Mouse (Mus musculus) testis, adult 2 months (tissue): ENCODE measurements around the gene Chl1.

Source experiments
- CTCF ChIP-seq: fragments of 200-500 bp; IDR thresholded peaks from 2 replicates; pipeline ENCODE4 v1.5.1; 2012; ENCODE audit warnings: low read depth, mild to moderate bottlenecking, inconsistent platforms, low read length, moderate library complexity; ENCODE audit not compliant: control insufficient read depth, insufficient read depth, insufficient replicate concordance
- POLR2A ChIP-seq: fragments of 200-500 bp; IDR thresholded peaks from 2 replicates; pipeline ENCODE4 v1.6.1; 2012; ENCODE audit warnings: low read depth, mild to moderate bottlenecking, inconsistent platforms, low read length, moderate library complexity; ENCODE audit not compliant: control insufficient read depth

DNA sequence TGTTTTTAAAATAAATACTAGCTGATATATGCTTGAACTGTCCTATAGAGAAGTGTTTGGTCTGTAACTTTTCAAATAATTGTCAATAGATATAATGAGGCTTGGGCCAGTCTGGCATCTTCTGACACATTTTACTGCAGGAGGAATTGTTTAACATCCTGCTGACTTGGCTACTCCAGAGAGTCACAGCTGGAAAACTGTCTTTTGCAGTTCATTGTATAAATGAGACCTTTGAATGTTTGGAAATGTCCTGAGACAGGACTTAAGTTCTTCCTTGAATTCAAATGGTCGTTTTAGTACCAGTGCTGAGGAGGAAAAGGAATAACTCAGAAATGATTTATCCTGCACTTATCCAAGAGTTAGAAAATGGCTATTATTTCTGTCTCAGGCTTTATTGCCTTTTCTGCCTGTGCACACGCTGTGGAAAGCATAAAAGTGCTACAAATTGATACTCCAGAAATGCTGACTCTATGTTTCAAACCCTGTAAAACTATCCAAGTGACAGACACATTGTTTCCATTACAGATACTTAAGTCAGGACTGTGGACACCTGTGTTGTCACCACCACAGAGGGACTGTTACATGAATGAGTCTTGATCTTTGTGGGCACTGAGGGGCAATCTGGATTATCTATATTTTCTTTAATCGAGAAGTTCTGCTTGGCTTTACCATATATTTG, 105.7 kb downstream of the Chl1 start:
- TF ChIP-seq CTCF (no peak), POLR2A (no peak)
